Mouse (Mus musculus) retina, adult 2 months (tissue): ENCODE data around the gene Lzts2.

Experiments used
- DNase-seq: peaks from one replicate; pipeline ENCODE4 v3.0.0-alpha.2; 2012; ENCODE audit warnings: low read depth, low spot score

Lzts2 gene

DNA sequence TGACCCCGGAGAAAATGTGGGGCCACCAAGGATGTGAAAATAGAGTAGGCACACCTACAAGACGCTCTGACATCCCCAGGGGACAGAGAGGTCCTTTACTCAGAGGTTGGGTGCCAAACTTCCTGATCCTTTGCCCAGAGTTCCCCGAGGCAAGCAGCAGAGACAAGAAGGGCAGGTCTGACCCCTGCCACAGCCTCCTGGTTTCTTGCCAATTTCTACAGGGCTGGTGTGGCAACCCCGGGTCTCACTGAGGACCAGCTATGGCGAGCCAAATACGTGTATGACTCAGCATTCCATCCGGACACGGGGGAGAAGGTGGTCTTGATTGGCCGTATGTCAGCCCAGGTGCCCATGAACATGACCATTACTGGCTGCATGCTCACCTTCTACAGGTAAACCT lies 35.3 kb downstream of the Lzts2 start:
- no peak for DNase-seq

DNA sequence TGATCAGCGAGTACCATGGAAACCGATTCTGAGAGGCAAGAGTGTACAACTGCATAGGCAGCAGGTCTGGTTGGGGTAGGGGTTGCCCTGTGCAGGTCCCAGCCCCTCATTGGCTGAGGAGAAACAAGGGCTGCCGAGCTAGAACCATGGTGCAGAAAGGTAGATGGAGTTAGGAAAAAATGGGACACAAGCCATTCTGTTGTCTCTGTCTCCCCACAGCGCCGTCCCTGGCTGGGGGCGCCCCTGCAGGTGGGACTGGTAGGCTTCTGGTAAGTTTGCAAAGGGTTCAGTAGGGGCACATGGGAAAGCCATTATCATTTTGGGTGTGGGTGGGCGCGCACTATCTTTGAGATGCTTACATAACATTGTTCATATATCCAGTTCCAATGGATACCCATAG lies 39.2 kb downstream of the Lzts2 start:
- no peak for DNase-seq

GRCm38 (mm10) chr19:45054892-45055690 lies 40.9 kb downstream of the Lzts2 start:
- DNase-seq: no peak

DNA sequence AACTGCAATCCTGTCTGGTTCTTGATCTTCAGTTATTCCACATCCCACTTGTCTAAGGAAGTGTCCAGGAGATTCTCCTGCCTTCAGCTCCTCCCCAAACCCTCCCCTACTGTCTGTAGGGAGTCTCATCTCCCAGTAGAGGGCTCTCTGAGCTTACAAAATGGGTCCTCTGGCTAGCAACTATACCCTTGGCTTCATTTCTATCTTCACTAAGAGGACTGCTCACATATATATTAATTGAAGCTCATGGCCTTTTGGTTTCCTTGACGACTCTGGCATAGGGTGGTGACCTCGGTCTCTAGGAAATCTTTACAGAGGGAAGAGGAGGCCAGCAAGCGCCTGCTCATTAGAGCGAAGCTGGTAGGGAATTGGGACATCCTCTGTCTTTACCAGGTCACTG lies 42.1 kb downstream of the Lzts2 start:
- DNase-seq: no peak

- no peak for DNase-seq
These were observed 42.9 kb downstream of the Lzts2 start for GRCm38 (mm10) chr19:45056908-45057698.

DNA sequence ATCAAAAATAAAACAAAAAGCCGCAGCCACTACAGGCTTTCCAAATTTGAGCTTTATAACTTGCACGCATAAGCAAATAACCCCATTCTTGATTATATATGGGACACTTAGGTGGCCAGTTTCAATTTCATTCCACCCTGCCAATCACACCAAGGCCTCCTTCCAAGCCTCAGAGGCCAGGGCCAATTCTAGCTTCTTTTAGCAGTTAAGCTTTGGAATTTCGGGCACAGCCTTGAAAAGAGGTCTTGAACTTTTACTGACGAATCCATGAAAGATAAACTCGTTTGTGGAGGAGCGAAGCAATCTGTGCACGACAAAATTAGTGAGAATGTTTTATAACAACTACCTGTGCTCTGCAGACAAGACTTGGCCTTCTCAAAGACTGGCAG lies 43.5 kb downstream of the Lzts2 start:
- no peak for DNase-seq

DNA sequence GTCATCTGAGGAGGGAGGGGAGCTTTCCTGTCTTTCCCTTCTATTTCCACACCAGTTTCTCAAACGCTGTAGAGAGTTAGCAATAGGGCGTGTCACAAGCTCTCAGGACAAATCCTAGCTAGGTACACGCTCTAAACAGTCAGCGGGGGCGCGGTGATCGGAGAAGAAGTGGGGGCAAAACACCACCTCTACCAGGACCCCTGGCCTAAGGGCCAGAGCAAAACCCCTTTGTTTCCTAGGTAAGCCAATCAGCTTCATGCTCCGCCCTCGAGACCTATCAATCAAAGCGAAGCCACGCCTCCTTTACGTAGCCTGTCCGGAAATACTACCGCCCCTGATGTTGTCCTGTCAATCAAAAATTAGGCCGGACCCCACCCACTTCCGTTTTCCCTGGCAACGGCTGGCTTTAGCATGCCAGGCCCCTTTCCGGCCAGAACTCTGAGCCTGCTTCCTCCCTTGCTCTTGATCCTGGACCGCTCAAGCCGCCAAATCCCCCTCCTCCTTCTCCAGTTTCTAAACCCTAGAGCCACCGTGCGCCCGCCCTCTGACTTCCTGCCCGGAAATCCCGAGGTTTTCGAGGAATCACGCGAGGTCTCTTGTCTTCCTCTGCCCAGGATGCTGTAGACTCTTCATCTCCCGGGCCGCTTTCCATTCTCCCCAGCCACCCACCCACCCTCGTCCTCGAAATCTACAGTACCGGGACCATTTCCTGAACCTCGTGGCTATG lies 44.1 kb downstream of the Lzts2 start:
- DNase-seq: peak; percentile 93

GRCm38 (mm10) chr19:45058841-45059240 lies 44.6 kb downstream of the Lzts2 start:
- no peak for DNase-seq

- DNase-seq: no peak
These were observed 49.5 kb downstream of the Lzts2 start for GRCm38 (mm10) chr19:45063565-45064292.

GRCm38 (mm10) chr19:45065226-45065625 lies 51.0 kb downstream of the Lzts2 start:
- DNase-seq: no peak

- DNase-seq: no peak
These were observed 53.0 kb downstream of the Lzts2 start for GRCm38 (mm10) chr19:45067170-45067569.

DNA sequence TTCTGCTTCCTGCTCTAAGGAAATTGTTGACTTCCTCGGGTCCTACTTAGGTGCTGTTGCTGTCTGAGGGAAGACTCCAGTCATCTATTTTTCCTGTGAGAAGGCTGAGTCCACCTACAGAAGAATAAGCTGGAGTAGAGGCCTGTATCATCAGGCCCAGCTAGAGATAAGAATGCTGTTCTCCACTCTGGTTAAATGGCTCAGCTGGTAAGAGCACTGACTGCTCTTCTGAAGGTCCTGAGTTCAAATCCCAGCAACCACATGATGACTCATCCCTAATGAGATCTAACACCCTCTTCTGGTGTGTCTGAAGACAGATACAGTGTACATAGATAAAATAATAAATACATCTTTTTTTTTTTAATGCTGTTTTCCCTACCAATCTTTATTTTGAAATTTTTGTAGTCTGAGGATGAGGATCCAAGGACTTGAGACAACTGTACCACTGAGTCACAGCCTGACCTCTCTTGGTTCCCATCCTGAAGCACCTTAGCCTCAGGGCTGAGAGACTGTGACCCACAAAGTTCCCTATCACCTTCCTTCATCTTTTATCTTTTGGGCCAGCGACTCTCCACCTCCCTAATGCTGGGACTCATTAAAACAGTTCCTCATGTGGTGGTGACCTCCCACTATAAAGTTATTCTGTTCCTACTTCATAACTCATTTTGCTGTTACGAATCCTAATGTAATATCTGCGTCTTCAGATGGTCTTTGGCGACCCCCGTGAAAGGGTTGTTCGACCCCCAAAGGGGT lies 53.7 kb downstream of the Lzts2 start:
- no peak for DNase-seq

DNA sequence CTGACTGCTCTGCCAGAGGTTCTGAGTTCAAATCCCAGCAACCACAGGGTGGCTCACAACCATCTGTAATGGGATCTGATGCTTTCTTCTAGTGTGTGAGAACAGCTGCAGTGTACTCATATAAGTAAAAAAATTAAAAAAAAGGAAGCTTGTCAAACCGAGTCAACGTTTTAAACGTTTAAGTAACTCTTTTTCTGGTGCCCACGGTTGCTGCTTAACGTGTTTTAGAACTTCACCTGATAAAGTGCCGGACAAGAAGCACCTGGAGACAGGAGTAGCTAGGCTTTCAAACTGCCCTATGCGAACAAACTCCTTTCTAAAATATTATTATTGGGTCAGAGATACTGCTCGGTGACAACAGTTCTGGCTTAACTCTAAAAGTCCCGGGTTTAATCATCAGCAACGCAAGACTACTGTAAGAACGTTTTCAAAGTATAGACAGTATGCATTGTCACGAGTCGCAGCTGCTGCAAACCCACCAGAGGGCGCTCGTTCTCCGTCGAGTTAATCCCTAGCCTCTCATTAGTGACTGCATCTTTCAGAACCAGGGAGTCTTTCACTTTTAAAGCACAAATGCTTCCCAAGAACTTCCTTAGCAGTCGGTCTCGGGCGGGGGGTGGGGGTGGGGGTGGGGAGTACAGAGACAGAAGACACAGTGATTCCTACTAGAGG lies 59.8 kb downstream of the Lzts2 start:
- DNase-seq: peak; percentile 77

GRCm38 (mm10) chr19:45074580-45075322 lies 60.5 kb downstream of the Lzts2 start, which contains the start of gene Kazald1:
Gene Kazald1 (plus strand): TSS chr19:45075241.
- DNase-seq: peak; percentile 83

GRCm38 (mm10) chr19:45075323-45076035 lies 61.3 kb downstream of the Lzts2 start:
- no peak for DNase-seq

DNA sequence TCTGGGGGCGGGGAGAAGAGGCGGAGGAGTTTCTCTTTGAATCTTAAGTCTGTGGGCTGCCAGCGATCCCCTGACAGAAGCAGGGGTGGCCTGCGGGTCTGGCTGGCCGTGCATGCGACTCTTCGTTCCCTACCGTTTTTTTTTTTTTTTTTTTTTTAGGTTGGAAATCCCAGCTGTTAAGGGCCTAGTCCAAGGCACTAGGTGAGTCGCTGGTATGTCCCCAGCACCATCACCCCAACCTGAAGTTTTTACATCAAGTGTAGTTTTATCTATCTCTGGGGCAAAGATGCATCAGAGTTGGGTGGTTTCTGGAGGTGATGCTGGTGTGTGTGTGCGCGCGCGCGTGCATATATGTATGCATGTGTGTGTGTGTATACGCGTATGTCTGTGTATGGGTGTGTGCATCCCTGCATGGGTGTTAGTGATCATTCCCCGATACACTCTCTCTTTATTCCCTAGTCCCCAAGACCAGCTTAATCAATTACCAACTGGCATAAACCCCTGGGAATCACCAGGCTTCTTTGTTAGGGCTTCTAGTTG lies 61.9 kb downstream of the Lzts2 start:
- no peak for DNase-seq
